Mouse (Mus musculus): Measurements from ENCODE around the gene Glipr1l1. TPM values are rescaled to one million over a fixed set of nuclear protein-coding genes. Genes with fewer than 3 reads are reported as not detected.
"Not testable (repeated sequence)": the region's sequence is repeated elsewhere in the genome, so short reads cannot be mapped to it uniquely, and the experiment has no call there.

The Glipr1l1 gene
- not detected in 2 replicates for polyA plus RNA-seq (2015; fragmentation: Nextera tagmentation; extraction: Ambion mirVana)

DNA sequence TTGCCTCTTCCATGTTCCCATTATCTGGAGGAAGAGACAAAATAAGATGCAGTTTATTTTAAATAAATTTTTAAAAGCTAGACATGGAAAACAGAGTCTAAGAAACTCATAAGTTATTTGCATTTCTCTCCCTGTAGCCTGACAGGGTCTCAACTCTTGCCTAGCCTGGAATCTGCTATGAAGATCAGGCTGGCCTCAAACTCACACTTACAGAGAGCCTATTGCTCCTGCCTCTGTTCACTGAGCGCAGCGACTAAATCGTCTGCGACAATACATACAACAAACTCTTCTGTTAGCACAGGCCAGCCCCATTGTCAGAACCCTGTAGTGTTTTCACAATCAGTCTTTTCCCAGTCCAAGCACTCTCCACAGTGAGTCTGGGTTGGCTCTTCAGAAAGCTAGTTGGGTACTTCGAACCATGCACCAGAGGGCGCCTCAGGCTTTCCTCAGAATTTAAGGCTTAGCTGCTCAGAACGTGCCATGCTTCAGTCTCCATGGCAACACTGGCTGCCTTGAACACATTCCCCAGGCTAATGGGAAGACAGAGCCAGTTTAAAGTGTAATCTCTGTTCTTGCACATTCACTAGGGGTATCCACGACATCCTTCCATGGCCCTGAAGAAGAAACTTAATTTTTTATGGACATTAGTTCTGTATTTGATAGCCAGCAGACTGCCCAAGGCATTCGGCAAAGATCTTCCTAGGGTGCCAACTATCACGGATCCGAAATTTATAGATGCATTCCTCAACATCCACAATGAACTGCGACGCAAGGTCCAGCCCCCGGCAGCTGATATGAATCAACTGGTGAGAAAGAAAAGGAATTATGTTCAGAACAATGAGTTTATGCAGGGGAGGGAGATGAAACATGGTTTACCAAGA, at the start of gene Glipr1l1:
TSS of gene Glipr1l1 (plus strand) at position 488 of the 881 bp plus-strand sequence.
- peak; percentile 95 for ATAC-seq (ENCODE audit: low FRiP score, low TSS enrichment)
- no peaks in the 10 kb centered on the region for H3K27me3 ChIP-seq (ENCODE audit: insufficient read depth, low read length)
- no peaks in the 10 kb centered on the region for H3K36me3 ChIP-seq (ENCODE audit: insufficient read depth, low read length)
- no peak within 1 kb of the TSS for H3K9ac ChIP-seq (replicated peaks; ENCODE audit: low read length)
- H3K4me1 ChIP-seq (ENCODE audit: insufficient read depth, low read length) = no peaks in the 10 kb centered on the region
- no peak within 1 kb of the TSS for H3K27ac ChIP-seq (ENCODE audit: low read length)
- 52% methylated on average over 14 of the region's 14 CpGs for WGBS
- no peak within 1 kb of the TSS for H3K4me3 ChIP-seq (ENCODE audit: low read length)
- H3K4me2 ChIP-seq (replicated peaks; ENCODE audit: low read depth, low read length) = no peak within 1 kb of the TSS
- H3K9me3 ChIP-seq (ENCODE audit: low read length) = no peaks in the 10 kb centered on the region

DNA sequence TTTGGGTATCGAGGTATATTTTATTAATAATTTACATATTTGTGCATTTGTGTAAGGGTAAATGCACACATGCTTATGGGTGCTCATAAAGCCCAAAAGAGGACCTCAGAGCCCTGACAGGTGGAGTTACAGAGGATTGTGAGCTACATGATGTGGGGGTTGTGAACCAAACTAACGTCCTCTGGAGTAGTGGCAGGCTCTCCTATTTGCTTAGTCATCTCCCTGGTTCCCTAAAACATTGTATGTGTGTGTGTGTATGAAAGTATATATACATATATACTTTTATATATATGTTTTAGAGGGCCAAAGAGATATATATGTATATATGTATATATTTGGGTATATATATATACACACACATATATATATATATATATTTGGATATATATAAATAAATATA, 36.4 kb upstream of the Glipr1l1 start:
- 72% methylated on average over 2 of the region's 2 CpGs for WGBS
- Histone ChIP-seq H3K4me1 (ENCODE audit: insufficient read depth, low read length) (no peaks in the 10 kb centered on the region), H3K9ac (replicated peaks; ENCODE audit: low read length) (no peak overlapping the region), H3K4me2 (replicated peaks; ENCODE audit: low read depth, low read length) (no peak overlapping the region), H3K4me3 (ENCODE audit: low read length) (no peak overlapping the region), H3K9me3 (ENCODE audit: low read length) (peaks cover 2% of the 10 kb centered on the region; the same call in 1 of the 2 replicates), H3K27ac (ENCODE audit: low read length) (no peak overlapping the region), H3K27me3 (ENCODE audit: insufficient read depth, low read length) (no peaks in the 10 kb centered on the region), H3K36me3 (ENCODE audit: insufficient read depth, low read length) (no peaks in the 10 kb centered on the region)
- no peak for ATAC-seq (ENCODE audit: low FRiP score, low TSS enrichment)

DNA sequence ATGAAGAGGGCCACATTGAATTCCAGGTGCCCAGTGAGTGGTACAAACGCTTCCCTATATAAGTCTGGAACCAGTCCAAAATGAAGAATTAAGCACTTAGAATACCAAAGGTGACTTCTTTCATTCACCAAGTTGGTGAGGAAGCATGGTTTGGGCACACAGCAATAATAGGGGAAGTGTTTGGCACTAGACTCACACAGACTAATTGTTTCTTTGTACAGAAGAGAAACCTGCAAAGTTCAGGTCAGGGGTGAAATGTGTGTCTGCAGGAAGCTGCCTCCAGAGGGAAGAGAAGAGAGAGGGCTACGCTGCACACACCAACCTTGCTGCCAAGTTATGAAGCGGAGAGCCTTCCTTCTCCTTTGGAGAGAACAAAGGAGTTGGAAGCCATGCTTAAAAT, 31.3 kb upstream of the Glipr1l1 start:
- H3K36me3 ChIP-seq (ENCODE audit: insufficient read depth, low read length); H3K4me3 ChIP-seq (ENCODE audit: low read length); H3K27ac ChIP-seq (ENCODE audit: low read length); H3K27me3 ChIP-seq (ENCODE audit: insufficient read depth, low read length); H3K4me1 ChIP-seq (ENCODE audit: insufficient read depth, low read length); ATAC-seq (ENCODE audit: low FRiP score, low TSS enrichment); H3K4me2 ChIP-seq (replicated peaks; ENCODE audit: low read depth, low read length); H3K9me3 ChIP-seq (ENCODE audit: low read length); H3K9ac ChIP-seq (replicated peaks; ENCODE audit: low read length): not testable (repeated sequence)
- WGBS = 64% methylated on average over 3 of the region's 3 CpGs

DNA sequence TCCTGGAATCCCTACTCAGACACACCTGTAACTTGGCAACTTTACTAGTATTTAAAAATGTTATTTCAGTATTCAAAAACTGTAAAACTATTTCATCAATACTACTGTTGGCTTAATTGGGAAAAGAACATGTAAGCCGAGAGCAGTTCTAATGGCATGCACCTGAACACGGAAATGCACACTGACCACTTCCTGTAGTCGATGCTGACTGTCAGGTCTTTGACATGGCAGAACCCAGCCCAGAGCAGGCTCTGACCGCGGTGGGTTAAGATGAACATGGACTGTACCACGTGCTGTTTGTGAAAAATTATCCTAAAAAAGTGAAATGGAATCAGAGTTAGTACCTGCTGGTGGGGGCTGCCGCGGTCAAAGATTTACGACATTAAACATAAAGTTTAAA, 16.5 kb upstream of the Glipr1l1 start:
- H3K4me3 ChIP-seq (ENCODE audit: low read length); H3K27me3 ChIP-seq (ENCODE audit: insufficient read depth, low read length); H3K27ac ChIP-seq (ENCODE audit: low read length); H3K4me1 ChIP-seq (ENCODE audit: insufficient read depth, low read length); H3K9ac ChIP-seq (replicated peaks; ENCODE audit: low read length); H3K4me2 ChIP-seq (replicated peaks; ENCODE audit: low read depth, low read length); H3K36me3 ChIP-seq (ENCODE audit: insufficient read depth, low read length); H3K9me3 ChIP-seq (ENCODE audit: low read length); ATAC-seq (ENCODE audit: low FRiP score, low TSS enrichment): not testable (repeated sequence)
- WGBS = 74% methylated on average over 9 of the region's 9 CpGs

DNA sequence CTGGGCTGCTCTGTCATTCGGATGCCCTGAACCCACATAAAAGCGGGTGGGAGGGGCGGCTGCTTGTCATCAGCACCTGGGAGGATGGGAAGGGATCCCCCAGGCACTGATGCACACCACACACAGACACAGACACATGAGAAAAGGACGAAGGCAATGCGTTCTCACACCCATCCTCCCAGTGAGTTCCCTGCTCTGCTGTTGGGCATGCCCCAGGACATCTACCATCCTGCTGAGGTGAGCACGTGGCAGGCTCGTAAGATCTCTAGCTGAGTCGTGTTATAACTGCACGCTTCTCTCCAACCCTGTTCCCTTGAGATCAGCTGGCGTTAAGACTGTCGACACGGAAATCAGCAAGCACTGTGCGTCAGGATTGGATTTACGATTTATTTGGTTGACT, 15.7 kb upstream of the Glipr1l1 start:
- not testable (repeated sequence) for H3K4me1 ChIP-seq (ENCODE audit: insufficient read depth, low read length); H3K4me2 ChIP-seq (replicated peaks; ENCODE audit: low read depth, low read length); H3K9me3 ChIP-seq (ENCODE audit: low read length); H3K36me3 ChIP-seq (ENCODE audit: insufficient read depth, low read length); H3K27me3 ChIP-seq (ENCODE audit: insufficient read depth, low read length); H3K4me3 ChIP-seq (ENCODE audit: low read length); H3K9ac ChIP-seq (replicated peaks; ENCODE audit: low read length); H3K27ac ChIP-seq (ENCODE audit: low read length)
- WGBS = 30% methylated on average over 13 of the region's 14 CpGs
- ATAC-seq (ENCODE audit: low FRiP score, low TSS enrichment) = 0 out of 2 replicates have a peak, but pooled peaks have one; percentile 51

DNA sequence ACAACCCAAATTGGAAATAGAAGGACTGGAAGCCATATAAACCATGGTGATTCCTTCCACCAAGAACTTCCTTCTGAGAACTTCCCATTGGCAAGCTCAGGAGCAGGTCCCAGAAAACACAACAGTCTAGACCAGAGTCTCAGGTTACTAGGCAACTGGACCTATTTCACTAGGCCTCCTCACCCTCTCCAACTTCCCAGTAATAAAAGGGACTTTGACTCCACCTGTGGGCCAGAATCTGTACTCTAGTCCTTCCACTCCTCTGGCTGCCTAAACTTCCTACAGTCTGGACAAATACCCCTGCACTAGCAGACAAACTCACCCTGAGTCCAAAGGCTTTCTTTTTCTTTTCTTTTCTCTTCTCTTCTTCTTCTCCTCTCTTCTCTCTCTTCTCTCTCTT, 8.8 kb upstream of the Glipr1l1 start:
- H3K4me3 ChIP-seq (ENCODE audit: low read length) = no peak overlapping the region
- ATAC-seq (ENCODE audit: low FRiP score, low TSS enrichment) = no peak
- no peaks in the 10 kb centered on the region for H3K4me1 ChIP-seq (ENCODE audit: insufficient read depth, low read length)
- no peak overlapping the region for H3K4me2 ChIP-seq (replicated peaks; ENCODE audit: low read depth, low read length)
- no peak overlapping the region for H3K9ac ChIP-seq (replicated peaks; ENCODE audit: low read length)
- H3K27ac ChIP-seq (ENCODE audit: low read length) = no peak overlapping the region
- no peaks in the 10 kb centered on the region for H3K27me3 ChIP-seq (ENCODE audit: insufficient read depth, low read length)
- H3K9me3 ChIP-seq (ENCODE audit: low read length) = no peaks in the 10 kb centered on the region
- no peaks in the 10 kb centered on the region for H3K36me3 ChIP-seq (ENCODE audit: insufficient read depth, low read length)

DNA sequence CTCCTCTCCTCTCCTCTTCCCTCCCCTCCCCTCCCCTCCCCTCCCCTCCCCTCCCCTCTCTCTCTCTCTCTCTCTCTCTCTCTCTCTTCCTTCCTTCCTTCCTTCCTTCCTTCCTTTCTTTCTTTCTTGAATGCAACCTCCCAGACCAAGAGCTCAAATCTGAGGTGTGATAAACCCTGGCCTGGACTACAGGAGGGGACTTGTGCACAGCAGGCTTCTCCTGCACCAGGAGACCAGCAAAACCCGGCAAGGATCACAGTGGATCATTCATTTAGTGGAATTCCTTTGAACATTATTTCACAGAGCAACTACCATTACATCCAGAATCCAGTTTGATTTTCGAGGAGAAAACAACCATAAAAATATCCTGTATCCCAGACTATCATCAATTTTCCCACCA, 8.0 kb upstream of the Glipr1l1 start:
- H3K4me2 ChIP-seq (replicated peaks; ENCODE audit: low read depth, low read length); H3K9me3 ChIP-seq (ENCODE audit: low read length); H3K27ac ChIP-seq (ENCODE audit: low read length); ATAC-seq (ENCODE audit: low FRiP score, low TSS enrichment); H3K4me3 ChIP-seq (ENCODE audit: low read length); H3K9ac ChIP-seq (replicated peaks; ENCODE audit: low read length); H3K27me3 ChIP-seq (ENCODE audit: insufficient read depth, low read length); H3K36me3 ChIP-seq (ENCODE audit: insufficient read depth, low read length); H3K4me1 ChIP-seq (ENCODE audit: insufficient read depth, low read length): not testable (repeated sequence)
- 70% methylated on average over 2 of the region's 2 CpGs for WGBS

DNA sequence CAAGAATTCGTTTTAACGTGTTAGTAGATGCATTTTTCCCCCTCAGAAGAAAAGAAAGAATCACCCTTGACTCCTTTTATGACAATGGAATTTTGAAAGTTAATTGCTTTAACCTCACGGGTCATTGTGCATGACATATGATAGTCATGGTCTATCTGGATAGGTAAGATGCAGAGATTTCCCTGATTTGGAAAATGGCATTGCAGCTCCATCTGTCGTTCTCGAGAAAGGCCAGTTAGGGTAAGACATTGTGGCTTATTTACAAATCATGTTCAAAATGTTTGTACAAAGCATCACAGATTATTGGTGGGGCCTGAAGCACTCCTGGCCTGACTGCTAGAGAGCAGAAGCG, 570 bp downstream of the Glipr1l1 start:
- not testable (repeated sequence) for H3K9me3 ChIP-seq (ENCODE audit: low read length); H3K4me1 ChIP-seq (ENCODE audit: insufficient read depth, low read length); H3K36me3 ChIP-seq (ENCODE audit: insufficient read depth, low read length); H3K9ac ChIP-seq (replicated peaks; ENCODE audit: low read length); H3K4me3 ChIP-seq (ENCODE audit: low read length); H3K27ac ChIP-seq (ENCODE audit: low read length); H3K27me3 ChIP-seq (ENCODE audit: insufficient read depth, low read length); ATAC-seq (ENCODE audit: low FRiP score, low TSS enrichment); H3K4me2 ChIP-seq (replicated peaks; ENCODE audit: low read depth, low read length)
- WGBS = 73% methylated on average over 6 of the region's 6 CpGs

DNA sequence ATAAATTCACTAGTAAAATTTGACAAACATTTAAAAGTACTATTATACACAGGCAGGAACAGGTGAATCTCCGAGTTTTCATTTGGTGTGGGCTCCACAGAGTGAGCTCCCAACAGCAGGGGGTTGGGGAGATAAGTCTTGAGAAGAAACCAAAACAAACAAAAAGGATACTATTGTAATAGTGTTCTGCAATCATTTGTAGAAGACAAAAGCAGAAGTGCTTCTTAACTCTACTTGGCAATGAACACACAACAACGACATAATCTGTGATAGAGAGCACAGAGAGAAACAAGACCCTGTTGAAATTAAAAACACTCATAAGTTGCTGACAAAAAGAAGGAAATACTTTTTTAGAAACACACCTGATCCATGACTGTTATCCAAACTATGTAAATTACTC, 20.1 kb downstream of the Glipr1l1 start:
- 66% methylated on average over 2 of the region's 2 CpGs for WGBS
- H3K27ac ChIP-seq (ENCODE audit: low read length) = no peak overlapping the region
- no peaks in the 10 kb centered on the region for H3K27me3 ChIP-seq (ENCODE audit: insufficient read depth, low read length)
- H3K36me3 ChIP-seq (ENCODE audit: insufficient read depth, low read length) = no peaks in the 10 kb centered on the region
- no peak for ATAC-seq (ENCODE audit: low FRiP score, low TSS enrichment)
- H3K9ac ChIP-seq (replicated peaks; ENCODE audit: low read length) = no peak overlapping the region
- no peak overlapping the region for H3K4me3 ChIP-seq (ENCODE audit: low read length)
- H3K4me2 ChIP-seq (replicated peaks; ENCODE audit: low read depth, low read length) = no peak overlapping the region
- no peaks in the 10 kb centered on the region for H3K4me1 ChIP-seq (ENCODE audit: insufficient read depth, low read length)
- H3K9me3 ChIP-seq (ENCODE audit: low read length) = no peaks in the 10 kb centered on the region

DNA sequence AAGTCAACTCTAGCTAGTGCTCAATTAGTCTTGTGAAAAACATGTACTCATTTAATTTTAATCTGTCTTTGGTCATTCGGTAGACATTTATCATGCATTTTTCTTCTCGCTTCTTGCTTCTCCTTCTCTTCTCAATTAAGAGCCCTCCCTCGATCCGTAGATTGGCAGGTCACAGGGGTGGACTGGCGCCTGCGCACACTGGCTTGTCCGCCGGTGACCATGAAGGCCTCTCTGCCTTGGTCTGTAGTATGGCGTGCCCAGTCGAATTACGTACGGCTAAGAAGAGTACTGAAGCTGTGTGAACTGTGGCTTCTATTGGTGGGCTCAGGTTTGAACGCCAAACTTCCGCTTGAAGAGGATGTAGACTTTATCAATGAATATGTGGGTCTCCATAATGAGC, 23.2 kb downstream of the Glipr1l1 start, which contains the start of gene Glipr1l2:
TSS of gene Glipr1l2 (plus strand) at position 198 of the 400 bp plus-strand sequence.
- ATAC-seq (ENCODE audit: low FRiP score, low TSS enrichment) = no peak
- H3K9ac ChIP-seq (replicated peaks; ENCODE audit: low read length) = no peak within 1 kb of the TSS
- WGBS = 93% methylated on average over 14 of the region's 14 CpGs
- no peak within 1 kb of the TSS for H3K27ac ChIP-seq (ENCODE audit: low read length)
- no peak within 1 kb of the TSS for H3K4me3 ChIP-seq (ENCODE audit: low read length)
- no peak within 1 kb of the TSS for H3K4me2 ChIP-seq (replicated peaks; ENCODE audit: low read depth, low read length)
- H3K27me3 ChIP-seq (ENCODE audit: insufficient read depth, low read length) = no peaks in the 10 kb centered on the region
- H3K9me3 ChIP-seq (ENCODE audit: low read length) = no peaks in the 10 kb centered on the region
- H3K36me3 ChIP-seq (ENCODE audit: insufficient read depth, low read length) = no peaks in the 10 kb centered on the region
- H3K4me1 ChIP-seq (ENCODE audit: insufficient read depth, low read length) = no peaks in the 10 kb centered on the region

All from kidney, embryonic 16.5 days (tissue).